In genomic region chr1:152903591-152904135, GRCm38 (mm10) we compare ENCODE assay signal across 8 mouse cellular contexts. TPM values are rescaled to one million over a fixed set of nuclear protein-coding genes. Genes with fewer than 3 reads are reported as not detected.
A peak's percentile ranks its signal among the peaks of the same experiment; 100 is the strongest.
DNase-seq lines count a peak whose midpoint lies in the region; ATAC-seq and TF ChIP-seq lines count a peak whose summit lies in the region.

No protein-coding gene starts in this region.

- H3K9ac ChIP-seq in heart, adult 2 months (ENCODE audit: low read depth, low read length) = peak overlapping the region; percentile 68
- peak overlapping the region; percentile 86 for H3K9ac ChIP-seq in forebrain, embryonic 12.5 days
- H3K9ac ChIP-seq in limb, embryonic 13.5 days = peak overlapping the region; percentile 72
- H3K9ac ChIP-seq in neural tube, embryonic 13.5 days = peak overlapping the region; percentile 80

- no peaks in the 10 kb centered on the region for H3K9me3 ChIP-seq in forebrain, embryonic 12.5 days
- H3K9me3 ChIP-seq in limb, embryonic 13.5 days = no peaks in the 10 kb centered on the region
- no peaks in the 10 kb centered on the region for H3K9me3 ChIP-seq in neural tube, embryonic 13.5 days

- peaks cover 5% of the 10 kb centered on the region for H3K4me1 ChIP-seq in heart, adult 2 months (ENCODE audit: control insufficient read depth, insufficient read depth, low read length)
- peaks cover 15% of the 10 kb centered on the region for H3K4me1 ChIP-seq in forebrain, embryonic 12.5 days
- H3K4me1 ChIP-seq in limb, embryonic 13.5 days = peaks cover 19% of the 10 kb centered on the region
- peaks cover 28% of the 10 kb centered on the region for H3K4me1 ChIP-seq in neural tube, embryonic 13.5 days (replicated peaks)

- H3K79me2 ChIP-seq in heart, adult 2 months (replicated peaks; ENCODE audit: control insufficient read depth, insufficient read depth, low read length) = no peaks in the 10 kb centered on the region; the same call in 1 of the 2 replicates

- no peak for TF ChIP-seq EP300 in heart, adult 2 months (IDR thresholded peaks at IDR 0.05; ENCODE audit: insufficient read depth, low read depth, low read length)

- no peak for TF ChIP-seq POLR2A in heart, adult 2 months (IDR thresholded peaks at IDR 0.05; ENCODE audit: insufficient read depth, low read depth, low read length)

- peak; percentile 31 for ATAC-seq in forebrain, embryonic 12.5 days (ENCODE audit: low FRiP score)
- ATAC-seq in limb, embryonic 13.5 days (ENCODE audit: low FRiP score, low read depth) = no peak; the same call in 1 of the 2 replicates
- ATAC-seq in neural tube, embryonic 13.5 days (ENCODE audit: low read depth) = peak; percentile 38

- no peak for DNase-seq in heart, adult 2 months
- no peak for DNase-seq in heart, adult 8-10 months (ENCODE audit: low spot score)
- DNase-seq in urinary bladder, adult 2 months (ENCODE audit: low spot score) = peak; percentile 48
- DNase-seq in urinary bladder, adult 18-20 months (ENCODE audit: low spot score in 2 of 2) = no peak
- DNase-seq in Muller cell, postnatal 12 days (ENCODE audit: inconsistent ontology term) = no peak

- H3K36me3 ChIP-seq in heart, adult 2 months (ENCODE audit: control insufficient read depth, insufficient read depth, low read length) = peaks cover 4% of the 10 kb centered on the region
- H3K36me3 ChIP-seq in forebrain, embryonic 12.5 days (replicated peaks) = no peaks in the 10 kb centered on the region
- no peaks in the 10 kb centered on the region for H3K36me3 ChIP-seq in limb, embryonic 13.5 days
- H3K36me3 ChIP-seq in neural tube, embryonic 13.5 days = no peaks in the 10 kb centered on the region

- peak overlapping the region; percentile 100 for H3K27ac ChIP-seq in heart, adult 2 months
- peak overlapping the region; percentile 99 for H3K27ac ChIP-seq in forebrain, embryonic 12.5 days
- H3K27ac ChIP-seq in limb, embryonic 13.5 days = peak overlapping the region; percentile 96
- H3K27ac ChIP-seq in neural tube, embryonic 13.5 days (replicated peaks) = peak overlapping the region; percentile 99

- no peaks in the 10 kb centered on the region for H3K27me3 ChIP-seq in heart, adult 2 months (ENCODE audit: control insufficient read depth, insufficient read depth, low read length)
- H3K27me3 ChIP-seq in forebrain, embryonic 12.5 days = no peaks in the 10 kb centered on the region
- no peaks in the 10 kb centered on the region for H3K27me3 ChIP-seq in limb, embryonic 13.5 days
- no peaks in the 10 kb centered on the region for H3K27me3 ChIP-seq in neural tube, embryonic 13.5 days

- intact Hi-C loops in heart, adult 2 months (cut with DNase I) = loop anchor here (2.0 to 5.0 kb wide), 2 partner anchors 137 to 429 kb away; partner anchors contain the start of genes Arpc5, Lamc1 and Rgl1

- peak overlapping the region; percentile 83 for H3K4me3 ChIP-seq in heart, adult 2 months
- H3K4me3 ChIP-seq in forebrain, embryonic 12.5 days (replicated peaks) = peak overlapping the region; percentile 94
- peak overlapping the region; percentile 91 for H3K4me3 ChIP-seq in limb, embryonic 13.5 days
- H3K4me3 ChIP-seq in neural tube, embryonic 13.5 days = peak overlapping the region; percentile 90

- under 1% methylated on average over 36 of the region's 36 CpGs for WGBS in heart, adult 2 months
- under 1% methylated on average over 36 of the region's 36 CpGs for WGBS in forebrain, embryonic 12.5 days
- under 1% methylated on average over 36 of the region's 36 CpGs for WGBS in limb, embryonic 13.5 days
- under 1% methylated on average over 36 of the region's 36 CpGs for WGBS in neural tube, embryonic 13.5 days

- TF ChIP-seq CTCF in heart, adult 2 months (IDR thresholded peaks at IDR 0.05) = no peak

- H3K4me2 ChIP-seq in forebrain, embryonic 12.5 days = peak overlapping the region; percentile 78
- H3K4me2 ChIP-seq in limb, embryonic 13.5 days (replicated peaks) = peak overlapping the region; percentile 99
- H3K4me2 ChIP-seq in neural tube, embryonic 13.5 days = peak overlapping the region; percentile 96

RNA-seq across cellular contexts. Expression of gene Smg7, which starts 1.2 kb away (rescaled TPM):
- total RNA-seq in heart, adult 2 months (2021) = 10 to 100 TPM; 39.3 TPM
- 36.0 and 37.3 TPM in 2 replicates for polyA plus RNA-seq in heart, adult 2 months (2012; rRNA removed)
- 10 to 100 TPM; 41.8 to 46.1 (median 43.9) TPM for total RNA-seq in heart, adult 8-10 months (2022)
- 24.3 and 27.9 TPM in 2 replicates for polyA plus RNA-seq in urinary bladder, adult 2 months (2012; rRNA removed)
- 34.1 and 46.7 TPM in 2 replicates for polyA plus RNA-seq in forebrain, embryonic 12.5 days (2016; fragmentation: Nextera tagmentation; extraction: Ambion mirVana)
- 28.0 and 29.3 TPM in 2 replicates for polyA plus RNA-seq in limb, embryonic 13.5 days (2015; fragmentation: Nextera tagmentation; extraction: Ambion mirVana)
- 32.8 and 35.3 TPM in 2 replicates for polyA plus RNA-seq in neural tube, embryonic 13.5 days (2015; fragmentation: Nextera tagmentation; extraction: Ambion mirVana)

RNA-seq across cellular contexts. Expression of gene Nmnat2, which starts 51.1 kb away (rescaled TPM):
- under 1 TPM; 0.66 to 0.89 TPM for total RNA-seq in heart, adult 2 months (2021)
- 0.29 and 0.61 TPM in 2 replicates for polyA plus RNA-seq in heart, adult 2 months (2012; rRNA removed)
- under 1 TPM; 0.16 to 0.46 (median 0.32) TPM for total RNA-seq in heart, adult 8-10 months (2022)
- 2.2 and 2.5 TPM in 2 replicates for polyA plus RNA-seq in urinary bladder, adult 2 months (2012; rRNA removed)
- 23.7 and 24.3 TPM in 2 replicates for polyA plus RNA-seq in forebrain, embryonic 12.5 days (2016; fragmentation: Nextera tagmentation; extraction: Ambion mirVana)
- polyA plus RNA-seq in limb, embryonic 13.5 days (2015; fragmentation: Nextera tagmentation; extraction: Ambion mirVana) = 0.91 and 1.5 TPM in 2 replicates
- polyA plus RNA-seq in neural tube, embryonic 13.5 days (2015; fragmentation: Nextera tagmentation; extraction: Ambion mirVana) = 76.4 and 87.9 TPM in 2 replicates
